In the genomic region with DNA sequence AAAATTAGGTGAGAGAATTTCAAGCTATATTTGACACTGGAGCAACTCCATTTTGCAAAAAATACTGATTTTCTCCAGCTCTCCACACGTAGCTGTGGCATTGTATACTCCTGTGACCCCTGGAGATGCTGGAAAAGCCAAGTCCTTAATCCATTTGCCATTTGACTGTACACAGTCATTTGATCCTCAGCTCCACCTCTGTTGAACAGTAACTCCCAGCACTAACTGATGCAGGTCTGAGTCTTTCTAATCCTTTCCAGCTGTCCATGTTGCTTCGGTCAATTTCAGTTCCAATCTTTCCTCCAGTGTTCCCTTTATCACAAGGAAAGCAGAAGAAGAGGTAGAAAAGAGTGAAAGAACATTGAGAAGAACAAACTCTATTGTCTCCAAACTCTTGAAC, we compare ENCODE assay signal across 7 mouse cellular contexts.
"Had no signal": no experiment of that assay in that cellular context is flagged by ENCODE, and none has a peak within 500 bp of the region (broad histone marks: within the 10 kb centered on the region; RNA-seq: fewer than 3 reads in every experiment).

No protein-coding gene starts in this region.

- H3K4me3 ChIP-seq: layer of hippocampus, adult 2 months; liver, embryonic 15.5 days; lung, embryonic 15.5 days; midbrain, embryonic 13.5 days had no signal

- H3K9me3 ChIP-seq: liver, embryonic 15.5 days; lung, embryonic 15.5 days; midbrain, embryonic 13.5 days had no signal

- H3K36me3 ChIP-seq: liver, embryonic 15.5 days; lung, embryonic 15.5 days; midbrain, embryonic 13.5 days had no signal

- H3K4me2 ChIP-seq: liver, embryonic 11.5 days; liver, embryonic 15.5 days; lung, embryonic 15.5 days; midbrain, embryonic 13.5 days had no signal

- ATAC-seq: midbrain, embryonic 13.5 days had no signal

- DNase-seq: right cerebral cortex, postnatal 14 days; thymus, postnatal 36 days had no signal

- H3K4me1 ChIP-seq: liver, embryonic 15.5 days; midbrain, embryonic 13.5 days had no signal

- H3K27me3 ChIP-seq: liver, embryonic 15.5 days; lung, embryonic 15.5 days; midbrain, embryonic 13.5 days had no signal

- H3K27ac ChIP-seq: layer of hippocampus, adult 2 months; liver, embryonic 15.5 days; midbrain, embryonic 13.5 days had no signal

- H3K9ac ChIP-seq: liver, embryonic 15.5 days; lung, embryonic 15.5 days; midbrain, embryonic 13.5 days had no signal
